Mouse (Mus musculus) heart, embryonic 12.5 days (tissue): ENCODE measurements around the gene Gm340. TPM values are rescaled to one million over a fixed set of nuclear protein-coding genes. Genes with fewer than 3 reads are reported as not detected.
A peak's percentile ranks its signal among the peaks of the same experiment; 100 is the strongest.

Source experiments
- ATAC-seq: fragments of 200-750 bp; cut with Nextera tagmentation; 2 replicates; pipeline ENCODE4 v1.8.0; 2017; ENCODE audit warnings: moderate TSS enrichment, moderate library complexity; ENCODE audit not compliant: insufficient number of reproducible peaks, low FRiP score
- H3K27ac ChIP-seq: fragments of 300-500 bp; sonication (generic); 2 replicates; pipeline ENCODE4 v1.5.1; 2016; ENCODE audit warnings: mild to moderate bottlenecking, moderate library complexity; ENCODE audit not compliant: poor library complexity, severe bottlenecking
- H3K27me3 ChIP-seq: fragments of 300-500 bp; sonication (generic); replicated peaks from 2 replicates; pipeline ENCODE4 v1.6.1; 2016; ENCODE audit warnings: mild to moderate bottlenecking, moderate library complexity
- H3K36me3 ChIP-seq: fragments of 300-500 bp; sonication (generic); 2 replicates; pipeline ENCODE4 v1.6.1; 2016; ENCODE audit warnings: mild to moderate bottlenecking, moderate library complexity
- H3K4me1 ChIP-seq: fragments of 300-500 bp; sonication (generic); replicated peaks from 2 replicates; pipeline ENCODE4 v1.6.1; 2016; ENCODE audit warnings: mild to moderate bottlenecking
- H3K4me2 ChIP-seq: fragments of 300-500 bp; sonication (generic); 2 replicates; pipeline ENCODE4 v1.6.1; 2016; ENCODE audit warnings: mild to moderate bottlenecking, moderate library complexity
- H3K4me3 ChIP-seq: fragments of 300-500 bp; sonication (generic); 2 replicates; pipeline ENCODE4 v1.5.1; 2016; ENCODE audit warnings: mild to moderate bottlenecking
- H3K9ac ChIP-seq: fragments of 300-500 bp; sonication (generic); 2 replicates; pipeline ENCODE4 v1.6.1; 2016; ENCODE audit warnings: mild to moderate bottlenecking, moderate library complexity
- H3K9me3 ChIP-seq: fragments of 300-500 bp; sonication (generic); replicated peaks from 2 replicates; pipeline ENCODE4 v1.6.1; 2016; ENCODE audit warnings: mild to moderate bottlenecking, moderate library complexity
- WGBS: fragments of 180-500 bp; shearing (Covaris S2); methylation state at CpG from one replicate; pipeline ENCODE4 v1.1.7; 2016; 5-methylcytosine and 5-hydroxymethylcytosine counted together
- polyA plus RNA-seq: library from polyadenylated mRNA; unstranded; fragments of >200 nt; fragmentation: Nextera tagmentation; extraction: Ambion mirVana; gene quantifications from 2 replicates; pipeline ENCODE4 v1.2.1, GENCODE M21; 2016

Gm340 gene
- polyA plus RNA-seq, 1 experiment from 2014 or later, result 2.8 TPM

GRCm38 (mm10) chr19:41586752-41587151 lies 4.6 kb downstream of the Gm340 start:
- H3K9me3 ChIP-seq, result no peaks in the 10 kb centered on the region
- H3K4me1 ChIP-seq, result no peaks in the 10 kb centered on the region
- H3K36me3 ChIP-seq, result peaks cover 46% of the 10 kb centered on the region
- H3K27ac ChIP-seq, result no peak overlapping the region
- H3K9ac ChIP-seq, result no peak overlapping the region
- no peak overlapping the region for H3K4me3 ChIP-seq
- 94% methylated on average over 10 of the region's 10 CpGs for WGBS
- ATAC-seq, result no peak
- H3K27me3 ChIP-seq, result no peaks in the 10 kb centered on the region
- H3K4me2 ChIP-seq, result no peak overlapping the region

- Histone ChIP-seq H3K27ac (no peak overlapping the region), H3K4me1 (peaks cover 6% of the 10 kb centered on the region; the same call in 1 of the 2 replicates), H3K4me3 (no peak overlapping the region), H3K9ac (no peak overlapping the region), H3K9me3 (no peaks in the 10 kb centered on the region), H3K4me2 (no peak overlapping the region), H3K36me3 (peaks cover 38% of the 10 kb centered on the region), H3K27me3 (no peaks in the 10 kb centered on the region)
- WGBS, result 84% methylated on average over 20 of the region's 20 CpGs
- ATAC-seq, result no peak
Measured at GRCm38 (mm10) chr19:41587431-41588222, 5.5 kb downstream of the Gm340 start.

GRCm38 (mm10) chr19:41589026-41589425 lies 6.9 kb downstream of the Gm340 start:
- peaks cover 24% of the 10 kb centered on the region for H3K36me3 ChIP-seq
- WGBS, result 87% methylated on average over 7 of the region's 7 CpGs
- H3K4me1 ChIP-seq, result peaks cover 6% of the 10 kb centered on the region; the same call in 1 of the 2 replicates
- ATAC-seq, result no peak
- H3K27ac ChIP-seq, result no peak overlapping the region
- H3K27me3 ChIP-seq, result no peaks in the 10 kb centered on the region
- H3K9ac ChIP-seq, result no peak overlapping the region
- H3K4me3 ChIP-seq, result no peak overlapping the region
- H3K9me3 ChIP-seq, result no peaks in the 10 kb centered on the region
- no peak overlapping the region for H3K4me2 ChIP-seq

- H3K4me1 ChIP-seq, result peaks cover 6% of the 10 kb centered on the region; the same call in 1 of the 2 replicates
- no peak overlapping the region for H3K9ac ChIP-seq
- peaks cover 18% of the 10 kb centered on the region for H3K36me3 ChIP-seq
- H3K27me3 ChIP-seq, result no peaks in the 10 kb centered on the region
- no peak overlapping the region for H3K4me3 ChIP-seq
- H3K9me3 ChIP-seq, result no peaks in the 10 kb centered on the region
- 88% methylated on average over 8 of the region's 8 CpGs for WGBS
- ATAC-seq, result no peak
- no peak overlapping the region for H3K27ac ChIP-seq
- H3K4me2 ChIP-seq, result no peak overlapping the region
Measured at GRCm38 (mm10) chr19:41589681-41590080, 7.5 kb downstream of the Gm340 start.

- Histone ChIP-seq H3K4me1 (peaks cover 20% of the 10 kb centered on the region), H3K9me3 (no peaks in the 10 kb centered on the region), H3K27me3 (no peaks in the 10 kb centered on the region), H3K36me3 (peaks cover 5% of the 10 kb centered on the region), H3K4me2 (no peak overlapping the region), H3K27ac (no peak overlapping the region), H3K4me3 (no peak overlapping the region), H3K9ac (no peak overlapping the region)
- WGBS, result 47% methylated on average over 12 of the region's 12 CpGs
- ATAC-seq, result no peak
Measured at GRCm38 (mm10) chr19:41591808-41592207, 9.6 kb downstream of the Gm340 start.

GRCm38 (mm10) chr19:41597170-41597894 lies 15.2 kb downstream of the Gm340 start:
- Histone ChIP-seq H3K9me3 (no peaks in the 10 kb centered on the region), H3K27me3 (0 out of 2 replicates have a peak, but pooled peaks cover 3% of the 10 kb centered on the region), H3K27ac (peak overlapping the region; percentile 10; the same call in 1 of the 2 replicates), H3K36me3 (no peaks in the 10 kb centered on the region), H3K4me1 (peaks cover 21% of the 10 kb centered on the region), H3K9ac (no peak overlapping the region), H3K4me2 (no peak overlapping the region), H3K4me3 (no peak overlapping the region)
- WGBS, result 77% methylated on average over 6 of the region's 6 CpGs
- ATAC-seq, result no peak

- no peak overlapping the region for H3K9ac ChIP-seq
- 57% methylated on average over 11 of the region's 11 CpGs for WGBS
- peaks cover 12% of the 10 kb centered on the region for H3K4me1 ChIP-seq
- no peaks in the 10 kb centered on the region for H3K9me3 ChIP-seq
- no peak overlapping the region for H3K4me3 ChIP-seq
- no peak overlapping the region for H3K4me2 ChIP-seq
- no peak overlapping the region for H3K27ac ChIP-seq
- no peaks in the 10 kb centered on the region for H3K36me3 ChIP-seq
- no peak for ATAC-seq
- 0 out of 2 replicates have a peak, but pooled peaks cover 5% of the 10 kb centered on the region for H3K27me3 ChIP-seq
Measured at GRCm38 (mm10) chr19:41600647-41601046, 18.5 kb downstream of the Gm340 start.

GRCm38 (mm10) chr19:41606208-41606987 lies 24.2 kb downstream of the Gm340 start:
- Histone ChIP-seq H3K9me3 (peaks cover 4% of the 10 kb centered on the region; the same call in 1 of the 2 replicates), H3K4me1 (no peaks in the 10 kb centered on the region), H3K27me3 (0 out of 2 replicates have a peak, but pooled peaks cover 3% of the 10 kb centered on the region), H3K4me3 (no peak overlapping the region), H3K9ac (no peak overlapping the region), H3K27ac (no peak overlapping the region), H3K36me3 (no peaks in the 10 kb centered on the region), H3K4me2 (no peak overlapping the region)
- 79% methylated on average over 10 of the region's 10 CpGs for WGBS
- no peak for ATAC-seq

- Histone ChIP-seq H3K4me2 (no peak overlapping the region), H3K9me3 (peaks cover 4% of the 10 kb centered on the region; the same call in 1 of the 2 replicates), H3K27ac (no peak overlapping the region), H3K27me3 (peaks cover 19% of the 10 kb centered on the region), H3K4me3 (no peak overlapping the region), H3K9ac (no peak overlapping the region), H3K4me1 (peaks cover 6% of the 10 kb centered on the region; the same call in 1 of the 2 replicates), H3K36me3 (no peaks in the 10 kb centered on the region)
- ATAC-seq, result no peak
- WGBS, result 75% methylated on average over 6 of the region's 6 CpGs
Measured at GRCm38 (mm10) chr19:41611683-41612082, 29.5 kb downstream of the Gm340 start.

- H3K4me2 ChIP-seq, result no peak overlapping the region
- no peak for ATAC-seq
- WGBS, result 59% methylated on average over 16 of the region's 16 CpGs
Measured at GRCm38 (mm10) chr19:41613325-41614087, 31.3 kb downstream of the Gm340 start.

More at GRCm38 (mm10) chr19:41613325-41614087, 31.3 kb downstream of the Gm340 start:
- no peak overlapping the region for H3K9ac ChIP-seq
- peaks cover 21% of the 10 kb centered on the region for H3K27me3 ChIP-seq
- peaks cover 4% of the 10 kb centered on the region; the same call in 1 of the 2 replicates for H3K9me3 ChIP-seq
- H3K36me3 ChIP-seq, result no peaks in the 10 kb centered on the region
- no peak overlapping the region for H3K4me3 ChIP-seq
- no peak overlapping the region for H3K27ac ChIP-seq
- H3K4me1 ChIP-seq, result peaks cover 15% of the 10 kb centered on the region
